Mouse (Mus musculus) neural tube, embryonic 10.5 days (tissue): ENCODE results near the gene Dctn5.

Experiments used
- DNase-seq: peaks from one replicate; pipeline ENCODE4 v3.0.0-alpha.2; 2017; ENCODE audit warnings: low spot score; ENCODE audit errors: extremely low spot score

The Dctn5 gene

DNA sequence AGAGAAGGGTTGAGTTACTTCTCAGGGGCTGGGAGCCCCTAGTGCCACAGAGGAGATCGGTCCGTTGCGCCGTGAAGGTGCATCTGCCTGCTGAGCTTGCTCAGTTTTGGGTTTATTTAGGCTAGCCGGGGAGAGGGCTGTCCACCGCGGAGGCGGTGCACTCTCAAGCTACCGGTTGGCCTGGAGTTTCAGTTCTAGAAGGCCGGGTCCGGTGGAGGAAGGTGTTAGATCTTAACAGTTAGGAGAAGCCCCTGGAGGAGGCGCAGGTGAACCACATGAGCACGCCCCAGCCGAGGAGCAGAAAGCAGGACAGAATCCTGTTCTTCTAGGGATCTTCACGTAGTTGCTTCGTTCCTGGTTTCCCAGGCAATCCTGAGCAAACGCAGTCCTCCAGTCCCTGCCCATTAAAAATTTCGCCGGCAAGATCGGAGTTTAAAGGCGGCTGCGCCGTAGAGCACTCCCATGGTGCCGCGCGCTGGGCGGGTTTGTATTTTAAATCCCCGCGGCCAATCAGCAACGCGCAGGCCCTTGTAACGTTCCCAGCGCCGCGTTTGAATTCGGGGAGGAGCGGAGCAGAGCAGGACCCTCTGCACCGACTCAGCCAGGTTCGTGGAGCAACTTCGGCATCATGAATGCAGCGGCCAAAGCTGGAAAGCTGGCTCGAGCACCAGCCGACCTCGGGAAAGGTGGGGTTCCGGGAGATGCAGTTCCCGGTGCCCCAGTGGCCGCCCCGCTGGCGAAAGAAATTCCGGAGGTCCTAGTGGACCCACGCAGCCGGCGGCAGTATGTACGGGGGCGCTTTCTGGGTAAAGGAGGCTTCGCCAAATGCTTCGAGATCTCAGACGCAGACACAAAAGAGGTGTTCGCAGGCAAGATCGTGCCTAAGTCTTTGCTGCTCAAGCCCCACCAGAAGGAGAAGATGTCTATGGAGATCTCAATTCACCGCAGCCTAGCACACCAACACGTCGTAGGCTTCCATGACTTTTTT lies 26.4 kb downstream of the Dctn5 start, which contains the start of gene Plk1:
Plk1 (plus strand) TSS at position 525 of the 988 bp plus-strand sequence.
- DNase-seq = peak; percentile 88

- DNase-seq = peak; percentile 44
These were observed 27.2 kb downstream of the Dctn5 start for GRCm38 (mm10) chr7:122160037-122160436.

GRCm38 (mm10) chr7:122163766-122164165 lies 30.9 kb downstream of the Dctn5 start:
- DNase-seq = no peak

GRCm38 (mm10) chr7:122167203-122167602 lies 34.4 kb downstream of the Dctn5 start:
- DNase-seq = no peak

GRCm38 (mm10) chr7:122170705-122171104 lies 37.9 kb downstream of the Dctn5 start:
- DNase-seq = no peak

DNA sequence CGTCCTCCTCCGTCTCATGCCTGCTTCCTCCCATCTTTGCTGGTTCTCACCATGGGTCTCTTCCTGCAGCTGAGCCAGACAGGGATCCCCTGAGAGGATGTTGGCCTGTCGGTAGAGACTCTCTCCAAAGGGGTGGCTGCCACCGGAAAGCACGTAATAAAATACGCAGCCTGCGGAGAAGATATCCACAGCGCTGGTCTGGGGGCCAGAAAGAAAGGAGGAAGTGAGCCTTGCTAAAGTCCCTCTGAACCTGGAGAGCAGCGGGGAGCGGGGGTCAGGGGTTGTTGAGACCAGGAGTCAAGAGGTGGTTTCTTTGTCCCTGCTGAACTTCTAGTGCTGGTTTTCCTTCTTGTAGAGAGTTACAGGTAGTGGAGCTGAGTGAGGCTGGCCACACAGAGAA lies 38.8 kb downstream of the Dctn5 start:
- DNase-seq = no peak

- DNase-seq = no peak
These were observed 47.9 kb downstream of the Dctn5 start for GRCm38 (mm10) chr7:122180720-122181119.

GRCm38 (mm10) chr7:122184569-122184968 lies 51.7 kb downstream of the Dctn5 start:
- no peak for DNase-seq

GRCm38 (mm10) chr7:122186043-122186442 lies 53.2 kb downstream of the Dctn5 start, which contains the start of gene Ern2:
Gene Ern2 (minus strand): TSS chr7:122186207.
- DNase-seq = no peak

DNA sequence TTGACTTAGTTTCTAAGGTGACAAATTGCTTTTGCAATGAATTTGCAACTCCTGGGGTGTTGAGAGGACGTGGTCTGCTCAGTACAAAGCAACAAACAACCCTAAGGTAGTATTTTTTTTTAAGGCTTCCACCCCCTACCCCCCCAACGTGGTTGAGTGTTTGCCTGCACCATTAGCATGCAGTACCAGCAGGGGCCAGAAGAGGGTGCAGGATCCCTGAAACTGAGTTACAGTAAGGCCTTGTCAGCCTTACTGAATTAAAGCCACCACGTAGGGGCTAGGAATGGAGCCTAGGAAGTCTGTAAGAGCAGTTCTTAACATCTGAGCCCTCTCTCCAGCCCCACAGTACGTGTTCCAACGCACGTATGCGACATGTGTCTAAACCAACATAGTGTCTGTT lies 56.6 kb downstream of the Dctn5 start:
- peak; percentile 77 for DNase-seq

- no peak for DNase-seq
These were observed 58.3 kb downstream of the Dctn5 start for GRCm38 (mm10) chr7:122191097-122191496.

DNA sequence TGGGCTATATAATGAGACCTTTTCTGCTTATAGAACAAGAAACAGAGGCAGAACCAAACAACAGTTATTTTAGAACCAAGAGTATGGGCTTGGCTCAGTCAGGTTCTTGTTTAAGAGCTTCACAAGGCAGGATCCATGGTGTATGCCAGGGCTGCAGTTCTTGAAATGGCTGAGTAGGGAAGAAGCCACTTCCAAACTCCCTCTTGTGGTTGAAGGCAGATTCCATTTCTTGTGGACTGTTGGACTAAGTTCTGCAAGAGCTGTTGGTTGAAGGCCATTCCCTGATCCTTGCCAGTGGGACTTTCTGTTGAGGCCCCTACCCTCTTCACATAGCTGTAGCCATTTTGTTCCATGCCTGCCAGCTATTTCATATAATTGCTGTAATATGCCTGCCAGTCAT lies 61.1 kb downstream of the Dctn5 start:
- DNase-seq = no peak

- DNase-seq = no peak
These were observed 63.9 kb downstream of the Dctn5 start for GRCm38 (mm10) chr7:122196771-122197170.

DNA sequence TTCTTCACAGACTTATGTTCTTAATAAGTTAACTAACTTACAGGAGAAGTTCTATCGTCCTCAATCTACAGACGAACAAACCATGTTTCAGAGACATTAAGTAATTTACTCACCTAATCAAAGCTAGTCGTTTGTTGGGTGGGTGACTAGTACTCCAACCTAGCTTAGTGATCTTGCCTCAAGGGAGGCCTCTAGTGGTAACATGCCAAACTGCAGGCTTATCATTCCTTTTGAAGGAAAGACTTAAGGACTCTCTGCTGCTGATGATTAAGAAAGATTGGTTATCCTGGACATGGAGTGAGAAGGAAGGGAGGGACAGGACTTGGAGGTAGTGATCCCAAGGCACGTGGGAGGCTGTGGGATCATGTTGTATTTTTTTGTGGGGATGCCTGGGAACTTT lies 64.5 kb downstream of the Dctn5 start:
- peak; percentile 38 for DNase-seq
